Mouse (Mus musculus) limb, embryonic 14.5 days (tissue): ENCODE measurements at regions not wholly inside any gene's neighbourhood (a gene's known extent, or its start where the extent isn't known, plus 50 kb on each side); places are given as distances from the start of the nearest gene placed in this dataset.
A peak's percentile ranks its signal among the peaks of the same experiment; 100 is the strongest.

Source experiments
- ATAC-seq: fragments of 200-750 bp; cut with Nextera tagmentation; 2 replicates; pipeline ENCODE4 v1.8.0; 2017; ENCODE audit warnings: low read depth, moderate number of reproducible peaks, moderate TSS enrichment; ENCODE audit not compliant: low FRiP score
- DNase-seq: peaks from one replicate; pipeline ENCODE4 v3.0.0-alpha.2; 2015; ENCODE audit warnings: low spot score
- H3K27ac ChIP-seq: fragments of 300-500 bp; sonication (generic); replicated peaks from 2 replicates; pipeline ENCODE4 v1.5.1; 2014; ENCODE audit warnings: low read depth, mild to moderate bottlenecking, low read length, moderate library complexity, mixed read lengths
- H3K27me3 ChIP-seq: fragments of 300-500 bp; sonication (generic); 2 replicates; pipeline ENCODE4 v1.6.1; 2014; ENCODE audit warnings: low read length, mixed read lengths; ENCODE audit not compliant: control insufficient read depth, insufficient read depth
- H3K36me3 ChIP-seq: fragments of 300-500 bp; sonication (generic); 2 replicates; pipeline ENCODE4 v1.6.1; 2014; ENCODE audit warnings: mild to moderate bottlenecking, low read length, moderate library complexity, mixed read lengths; ENCODE audit not compliant: control insufficient read depth, insufficient read depth
- H3K4me1 ChIP-seq: fragments of 300-500 bp; sonication (generic); 2 replicates; pipeline ENCODE4 v1.6.1; 2014; ENCODE audit warnings: antibody characterized with exemption, low read length, mixed read lengths; ENCODE audit not compliant: control insufficient read depth, insufficient read depth
- H3K4me2 ChIP-seq: fragments of 300-500 bp; sonication (generic); replicated peaks from 2 replicates; pipeline ENCODE4 v1.6.1; 2014; ENCODE audit warnings: low read depth, mild to moderate bottlenecking, low read length, moderate library complexity; ENCODE audit not compliant: severe bottlenecking
- H3K4me3 ChIP-seq: fragments of 300-500 bp; sonication (generic); replicated peaks from 2 replicates; pipeline ENCODE4 v1.5.1; 2014; ENCODE audit warnings: low read length
- H3K9ac ChIP-seq: fragments of 300-500 bp; sonication (generic); 2 replicates; pipeline ENCODE4 v1.6.1; 2014; ENCODE audit warnings: mild to moderate bottlenecking, low read depth, low read length, moderate library complexity; ENCODE audit not compliant: severe bottlenecking
- H3K9me3 ChIP-seq: fragments of 300-500 bp; sonication (generic); 2 replicates; pipeline ENCODE4 v1.6.1; 2016; ENCODE audit warnings: low read length; ENCODE audit not compliant: control insufficient read depth
- POLR2A ChIP-seq: fragments of 200-500 bp; IDR thresholded peaks from 2 replicates; pipeline ENCODE4 v1.8.0; 2012; ENCODE audit warnings: inconsistent platforms, mild to moderate bottlenecking, moderate library complexity, borderline replicate concordance; ENCODE audit not compliant: insufficient read depth, insufficient read length; ENCODE audit errors: extremely low read depth
- WGBS: fragments of 180-500 bp; shearing (Covaris S2); extraction: QIAGEN DNeasy Blood & Tissue Kit; methylation state at CpG from one replicate; pipeline ENCODE4 v1.1.7; 2014; 5-methylcytosine and 5-hydroxymethylcytosine counted together

DNA sequence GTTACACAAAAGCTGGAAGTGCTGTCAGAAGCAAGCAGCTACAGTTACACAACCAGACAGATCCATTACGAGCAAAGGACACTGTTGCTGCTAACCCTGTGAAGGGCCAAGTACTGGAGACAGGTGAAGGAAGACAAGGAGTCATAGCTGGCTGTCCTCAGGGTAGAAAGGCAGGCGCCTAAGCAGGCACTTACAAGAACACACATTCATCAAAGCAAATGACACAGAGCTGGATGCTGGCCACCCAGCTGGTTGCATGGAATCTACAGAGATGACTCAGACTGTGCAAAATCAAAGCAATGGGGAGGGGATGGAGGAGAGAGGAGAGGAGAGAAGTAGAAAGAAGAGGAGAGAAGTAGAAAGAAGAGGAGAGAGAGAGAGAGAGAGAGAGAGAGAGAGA, 265.8 kb upstream of the Osr1 start:
- Histone ChIP-seq H3K36me3 (no peaks in the 10 kb centered on the region), H3K27me3 (no peaks in the 10 kb centered on the region), H3K27ac (no peak overlapping the region), H3K9me3 (no peaks in the 10 kb centered on the region), H3K4me1 (0 out of 2 replicates have a peak, but pooled peaks cover 2% of the 10 kb centered on the region), H3K4me3 (no peak overlapping the region), H3K4me2 (no peak overlapping the region), H3K9ac (no peak overlapping the region)
- TF ChIP-seq POLR2A: no peak
- ATAC-seq (no peak), DNase-seq (peak; percentile 35)
- 82% methylated on average over 2 of the region's 2 CpGs for WGBS

DNA sequence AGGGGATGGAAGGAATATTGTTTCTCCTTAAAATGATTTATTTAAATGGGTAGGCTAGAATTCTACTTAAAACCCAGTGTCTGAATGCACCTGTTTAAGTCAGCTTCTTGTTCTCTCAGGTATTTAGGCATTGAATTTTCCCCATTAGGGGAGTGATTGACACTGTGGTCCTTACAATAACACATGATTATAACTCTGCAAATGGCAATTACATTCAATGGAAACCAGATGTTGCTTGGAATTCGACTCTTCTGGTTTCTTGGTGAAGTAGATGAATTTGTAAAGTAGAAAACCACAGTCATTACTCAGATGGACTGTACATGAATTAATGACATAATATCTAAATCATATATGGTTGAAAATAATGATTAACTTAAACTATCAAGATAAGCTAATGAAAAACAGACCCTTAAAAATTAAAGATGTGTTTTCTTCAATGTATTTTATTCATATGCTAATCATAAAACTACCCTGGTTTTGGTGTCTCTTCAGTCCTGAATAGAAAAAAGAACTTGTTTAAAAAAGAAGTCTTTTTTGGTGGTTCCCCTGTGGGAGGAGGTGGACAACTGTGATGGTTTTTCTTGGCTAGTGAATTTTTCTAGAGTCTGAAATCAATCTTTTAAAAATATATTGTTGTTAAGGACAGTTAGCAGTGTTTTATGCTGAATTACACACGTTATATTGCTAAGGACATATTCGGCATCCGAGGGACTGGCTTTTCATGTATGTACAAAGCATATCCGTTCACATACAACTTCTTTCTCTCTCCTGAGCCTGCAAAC, 231.8 kb upstream of the Osr1 start:
- ATAC-seq (peak; percentile 42; the same call in 1 of the 2 replicates), DNase-seq (peak; percentile 83)
- TF ChIP-seq POLR2A: no peak
- WGBS: 34% methylated on average over 5 of the region's 5 CpGs
- Histone ChIP-seq H3K4me1 (peaks cover 38% of the 10 kb centered on the region), H3K9me3 (no peaks in the 10 kb centered on the region), H3K4me2 (no peak overlapping the region), H3K27me3 (no peaks in the 10 kb centered on the region), H3K9ac (no peak overlapping the region), H3K36me3 (no peaks in the 10 kb centered on the region), H3K4me3 (no peak overlapping the region), H3K27ac (0 out of 2 replicates have a peak overlapping the region, but pooled peaks have one; percentile 28)

DNA sequence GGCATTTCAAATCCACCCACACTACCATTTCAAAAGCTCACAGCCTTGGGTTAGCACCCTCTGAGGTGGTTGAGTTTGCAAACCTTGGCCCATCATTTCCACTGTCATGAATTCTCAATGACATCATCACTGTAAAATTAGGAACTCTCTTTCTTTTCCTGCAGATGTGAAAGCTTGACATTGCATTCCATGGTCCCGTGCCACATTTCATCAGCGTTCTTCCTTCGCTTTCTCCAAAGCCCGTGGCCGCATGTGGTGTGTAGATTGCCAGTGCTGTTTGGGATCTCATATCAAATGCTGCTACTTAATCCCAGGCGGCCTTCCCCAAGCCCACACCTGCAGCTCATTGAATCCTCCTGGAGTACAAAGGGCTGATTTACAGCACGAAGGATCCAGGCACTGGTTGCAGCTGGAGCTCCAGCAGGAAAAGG, 231.1 kb upstream of the Osr1 start:
- Histone ChIP-seq H3K4me2 (no peak overlapping the region), H3K4me3 (no peak overlapping the region), H3K9me3 (no peaks in the 10 kb centered on the region), H3K36me3 (no peaks in the 10 kb centered on the region), H3K4me1 (peaks cover 38% of the 10 kb centered on the region), H3K9ac (no peak overlapping the region), H3K27me3 (no peaks in the 10 kb centered on the region), H3K27ac (peak overlapping the region; percentile 72; the same call in 1 of the 2 replicates)
- ATAC-seq (peak; percentile 60; the same call in 1 of the 2 replicates), DNase-seq (peak; percentile 75)
- WGBS: 8% methylated on average over 7 of the region's 7 CpGs
- TF ChIP-seq POLR2A: no peak

DNA sequence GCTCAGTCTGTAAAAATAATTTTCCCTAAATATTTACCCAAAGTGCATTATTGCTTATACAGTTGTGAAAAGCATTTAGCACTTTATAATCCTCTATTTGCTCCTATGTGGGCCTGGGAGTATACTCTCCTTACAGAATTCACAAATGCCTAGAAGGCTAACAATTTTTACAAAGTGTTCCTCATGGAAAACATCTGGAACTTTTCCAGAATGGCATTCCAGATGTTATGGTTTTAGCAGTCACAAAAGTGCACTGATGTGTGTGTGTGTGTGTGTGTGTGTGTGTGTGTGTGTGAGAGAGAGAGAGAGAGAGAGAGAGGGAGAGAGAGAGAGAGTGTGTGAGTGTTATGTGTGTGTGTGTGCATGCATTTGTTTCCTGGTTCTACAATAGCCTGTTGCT, 229.1 kb upstream of the Osr1 start:
- ATAC-seq (peak; percentile 48; the same call in 1 of the 2 replicates), DNase-seq (peak; percentile 55)
- no peaks in the 10 kb centered on the region for H3K36me3 ChIP-seq
- H3K4me3 ChIP-seq: no peak overlapping the region
- H3K4me2 ChIP-seq: no peak overlapping the region
- peaks cover 42% of the 10 kb centered on the region for H3K4me1 ChIP-seq
- H3K9ac ChIP-seq: no peak overlapping the region
- no peaks in the 10 kb centered on the region for H3K27me3 ChIP-seq
- no peaks in the 10 kb centered on the region for H3K9me3 ChIP-seq
- no peak for TF ChIP-seq POLR2A
- H3K27ac ChIP-seq: no peak overlapping the region

DNA sequence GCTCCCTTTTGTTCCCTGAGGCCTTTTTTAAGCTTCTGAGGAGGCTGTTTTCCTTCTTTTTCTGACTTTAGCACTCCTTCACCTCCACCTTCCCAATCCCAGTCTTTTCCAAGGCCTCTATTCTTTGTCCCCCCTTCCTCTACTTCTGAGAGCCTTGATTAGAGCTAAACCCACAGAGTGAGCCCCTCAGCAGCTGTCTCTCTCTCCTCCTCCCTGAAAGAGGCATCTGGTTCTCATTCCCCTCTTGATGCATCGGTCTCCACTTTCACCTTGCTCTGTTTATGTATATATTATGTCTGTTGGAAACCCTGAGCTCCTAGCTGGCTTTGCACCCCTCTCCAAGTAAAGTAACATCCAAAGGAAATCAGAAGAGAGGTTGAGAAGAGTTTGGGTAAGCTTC, 224.6 kb upstream of the Osr1 start:
- Histone ChIP-seq H3K4me1 (peaks cover 14% of the 10 kb centered on the region), H3K27ac (no peak overlapping the region), H3K27me3 (no peaks in the 10 kb centered on the region), H3K9me3 (no peaks in the 10 kb centered on the region), H3K4me3 (no peak overlapping the region), H3K9ac (no peak overlapping the region), H3K4me2 (no peak overlapping the region), H3K36me3 (no peaks in the 10 kb centered on the region)
- ATAC-seq (no peak), DNase-seq (no peak)
- WGBS: 10% methylated on average over 1 of the region's 1 CpGs
- TF ChIP-seq POLR2A: no peak
